Mouse (Mus musculus): ENCODE results near the gene Maco1.

DNA sequence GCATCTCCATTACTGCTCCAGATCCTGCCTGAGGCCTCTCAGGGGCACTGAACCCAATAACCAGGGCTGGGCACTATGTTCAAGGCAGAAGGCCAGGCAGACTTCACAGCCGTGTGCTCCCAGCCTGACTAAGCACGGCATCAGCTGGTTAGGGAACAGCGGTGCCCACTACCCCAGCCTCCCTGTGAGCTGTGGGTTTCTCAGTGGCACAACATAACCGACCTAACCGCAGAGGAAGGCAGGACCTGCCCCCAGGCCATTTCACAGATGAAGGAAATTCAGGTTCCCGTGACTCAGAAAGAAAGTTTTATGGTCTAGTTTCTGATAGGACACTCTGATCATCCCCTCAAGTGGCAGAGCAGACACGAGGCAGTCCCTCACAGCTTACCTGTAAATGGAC is 96.2 kb downstream of the Maco1 start:
- TF ChIP-seq CTCF (IDR thresholded peaks at IDR 0.05; ENCODE audit: low read depth) (no peak), EP300 (IDR thresholded peaks at IDR 0.05; ENCODE audit: low read depth) (no peak)

Measured in heart, postnatal 0 days (tissue).